Mouse (Mus musculus) Patski (cell line): Measurements from ENCODE around the gene Anxa4. TPM values are rescaled to one million over a fixed set of nuclear protein-coding genes. Genes with fewer than 3 reads are reported as not detected.

Experiments used
- ATAC-seq: fragments of 100-300 bp; one replicate; pipeline ENCODE4 v1.8.0; 2021
- CTCF ChIA-PET: fragments of 350-600 bp; sonication (Branson Sonifier 250); formaldehyde crosslinking; loops from one replicate; lab custom pipeline; 2022; ENCODE audit warnings: inconsistent platforms; lab: Charles Lee
- POLR2A ChIA-PET: fragments of 350-600 bp; sonication (Branson Sonifier 250); formaldehyde crosslinking; loops from one replicate; lab custom pipeline; 2022; ENCODE audit warnings: antibody characterized with exemption, inconsistent platforms; lab: Charles Lee
- DNase-seq: peaks from one replicate; pipeline ENCODE4 v3.0.0-alpha.2; 2011; ENCODE audit warnings: low read depth, low spot score
- H3K27me3 ChIP-seq: fragments of 371-371 bp; one replicate; pipeline ENCODE4 v1.5.1; 2021
- CTCF ChIP-seq: fragments of 100-300 bp; IDR thresholded peaks from one replicate; pipeline ENCODE4 v1.5.1; 2021
- in situ Hi-C: fragments of 300-500 bp; cut with MboI; formaldehyde crosslinking; loops from 3 replicates; pipeline ENCODE4 v1.11.1; 2018; ENCODE audit warnings: low pct_unique_long_range_greater_than_20kb, mixed read lengths
- polyA plus RNA-seq: library from polyadenylated mRNA; unstranded; gene quantifications from one replicate; pipeline ENCODE4 v1.2.3, GENCODE M21; 2021

The Anxa4 gene
- polyA plus RNA-seq, 1 experiment from 2014 or later: 388 TPM

- no peak for DNase-seq
- CTCF ChIA-PET: interaction anchor here (1.7 kb wide), 1 partner anchor 9 kb away, joined by 4 read pairs; no protein-coding TSS in a partner anchor
- H3K27me3 ChIP-seq: no peaks in the 10 kb centered on the region
- POLR2A ChIA-PET: interaction anchor here (0.7 kb wide), 1 partner anchor 9 kb away, joined by 3 read pairs; no protein-coding TSS in a partner anchor
- TF ChIP-seq CTCF: no peak
- in situ Hi-C loops: no loop called here
- ATAC-seq: no peak
These were observed 11.9 kb downstream of the Anxa4 start for GRCm38 (mm10) chr6:86781361-86781957.

DNA sequence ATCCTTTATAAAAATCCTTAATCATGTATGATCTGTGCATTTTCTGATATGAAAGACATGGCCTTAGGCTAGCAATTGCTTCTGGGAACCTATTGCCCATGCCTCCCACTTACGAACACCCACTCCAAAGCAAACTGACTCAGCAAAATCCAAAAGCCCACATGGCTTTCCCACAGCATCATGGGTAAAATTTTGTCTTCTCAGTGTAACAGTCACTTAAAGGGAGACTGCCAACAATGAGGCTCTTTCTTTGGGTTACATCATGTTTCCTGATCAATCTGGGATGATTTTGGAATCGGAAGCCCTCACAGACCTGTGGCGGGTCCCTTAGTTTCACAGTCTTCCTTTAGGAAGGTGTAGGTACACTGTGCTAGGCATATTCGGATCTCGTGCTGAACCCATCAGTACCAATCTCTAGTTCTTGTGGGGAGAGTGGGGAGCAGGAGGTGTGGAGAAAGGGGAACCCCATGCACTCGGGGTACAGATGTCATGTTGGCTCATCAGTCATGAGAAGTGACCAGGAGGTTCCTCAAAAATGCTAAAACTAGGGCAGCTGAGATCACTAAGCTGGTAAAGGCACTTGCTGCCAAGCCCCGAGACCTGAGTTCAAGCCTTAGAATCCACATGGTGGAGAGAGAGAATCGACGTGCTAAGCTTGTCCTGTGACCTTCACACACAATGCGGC is 14.3 kb downstream of the Anxa4 start:
- no peak for DNase-seq
- CTCF ChIA-PET: interaction anchor here (1.8 kb wide), 1 partner anchor 10 kb away, joined by 6 read pairs; no protein-coding TSS in a partner anchor
- in situ Hi-C loops: no loop called here
- POLR2A ChIA-PET: no interaction called here
- no peaks in the 10 kb centered on the region for H3K27me3 ChIP-seq
- ATAC-seq: no peak
- no peak for TF ChIP-seq CTCF

GRCm38 (mm10) chr6:86777181-86777580 is 16.2 kb downstream of the Anxa4 start:
- TF ChIP-seq CTCF: no peak
- CTCF ChIA-PET: interaction anchor here (1.5 to 2.5 kb wide), 3 partner anchors 8 to 29 kb away, joined by 5 to 13 read pairs (median 6); no protein-coding TSS in a partner anchor
- ATAC-seq: no peak
- POLR2A ChIA-PET: interaction anchor here (1.6 kb wide), 1 partner anchor 13 kb away, joined by 3 read pairs; no protein-coding TSS in a partner anchor
- in situ Hi-C loops: no loop called here
- H3K27me3 ChIP-seq: no peaks in the 10 kb centered on the region
- DNase-seq: no peak

GRCm38 (mm10) chr6:86776706-86777071 is 16.7 kb downstream of the Anxa4 start:
- POLR2A ChIA-PET: interaction anchor here (0.5 to 1.6 kb wide), 2 partner anchors 12 to 35 kb away, joined by 3 read pairs; no protein-coding TSS in a partner anchor

DNA sequence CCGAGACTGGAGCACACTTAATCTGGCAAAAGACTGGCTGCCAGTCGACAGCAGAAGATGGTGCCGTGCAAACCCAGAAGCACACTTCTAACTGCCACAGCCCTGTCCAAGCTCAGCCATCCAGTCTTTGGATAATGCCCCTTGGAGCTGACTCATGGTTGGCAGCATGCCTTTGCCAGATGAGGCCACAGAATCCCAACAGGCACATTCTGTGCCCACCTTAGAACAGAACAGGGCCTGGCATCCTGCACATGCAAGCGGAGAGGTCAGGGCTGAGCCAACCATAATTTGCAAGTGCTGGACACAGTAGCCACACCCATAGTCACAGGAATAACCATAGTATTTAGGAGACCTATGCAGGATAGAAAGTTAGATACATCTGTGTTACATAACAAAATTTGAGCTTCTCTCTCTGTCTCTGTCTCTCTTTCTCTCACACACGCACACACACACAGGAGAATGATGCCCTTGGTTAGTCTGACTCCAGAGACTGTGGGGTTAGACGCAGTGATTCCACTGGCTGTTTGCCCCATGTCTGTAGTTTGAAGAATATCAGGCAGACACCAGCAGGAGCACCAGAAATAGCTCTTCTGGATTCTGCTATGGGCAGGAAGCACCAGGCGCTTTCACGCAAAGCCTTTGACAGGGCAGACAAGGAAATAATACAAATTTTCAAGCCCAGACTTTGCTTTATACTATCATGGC is 17.2 kb downstream of the Anxa4 start:
- TF ChIP-seq CTCF: no peak
- H3K27me3 ChIP-seq: no peaks in the 10 kb centered on the region
- no peak for DNase-seq
- POLR2A ChIA-PET: interaction anchor here (0.5 to 1.6 kb wide), 2 partner anchors 12 to 35 kb away, joined by 3 read pairs; no protein-coding TSS in a partner anchor
- CTCF ChIA-PET: interaction anchor here (2.5 kb wide), 1 partner anchor 30 kb away, joined by 13 read pairs; no protein-coding TSS in a partner anchor
- no peak for ATAC-seq
- in situ Hi-C loops: no loop called here

More at GRCm38 (mm10) chr6:86776706-86777071, 16.7 kb downstream of the Anxa4 start:
- CTCF ChIA-PET: interaction anchor here (1.5 to 2.5 kb wide), 2 partner anchors 14 to 30 kb away, joined by 5 to 13 read pairs; no protein-coding TSS in a partner anchor
- in situ Hi-C loops: no loop called here
- no peak for DNase-seq
- no peak for ATAC-seq
- peak; percentile 5 for TF ChIP-seq CTCF
- H3K27me3 ChIP-seq: no peaks in the 10 kb centered on the region

- no peak for TF ChIP-seq CTCF
- POLR2A ChIA-PET: no interaction called here
- ATAC-seq (no peak), DNase-seq (no peak)
- H3K27me3 ChIP-seq: no peaks in the 10 kb centered on the region
- in situ Hi-C loops: no loop called here
- CTCF ChIA-PET: interaction anchor here (1.2 to 1.7 kb wide), 2 partner anchors 10 to 35 kb away, joined by 3 to 5 read pairs; no protein-coding TSS in a partner anchor
These were observed 18.4 kb downstream of the Anxa4 start for GRCm38 (mm10) chr6:86774937-86775336.

- POLR2A ChIA-PET: interaction anchor here (0.6 to 0.7 kb wide), 3 partner anchors 29 to 228 kb away, joined by 3 to 7 read pairs (median 3); no protein-coding TSS in a partner anchor
- TF ChIP-seq CTCF: no peak
- no peak for DNase-seq
- CTCF ChIA-PET: interaction anchor here (1.2 to 1.7 kb wide), 2 partner anchors 11 to 34 kb away, joined by 3 to 5 read pairs; no protein-coding TSS in a partner anchor
- no peak for ATAC-seq
- in situ Hi-C loops: no loop called here
- H3K27me3 ChIP-seq: no peaks in the 10 kb centered on the region
These were observed 19.6 kb downstream of the Anxa4 start for GRCm38 (mm10) chr6:86773830-86774229.

GRCm38 (mm10) chr6:86772631-86773030 is 20.8 kb downstream of the Anxa4 start:
- CTCF ChIA-PET: no interaction called here
- no peak for DNase-seq
- in situ Hi-C loops: no loop called here
- POLR2A ChIA-PET: interaction anchor here (1.0 kb wide), 1 partner anchor 12 kb away, joined by 5 read pairs; no protein-coding TSS in a partner anchor
- no peak for ATAC-seq
- no peaks in the 10 kb centered on the region for H3K27me3 ChIP-seq
- TF ChIP-seq CTCF: peak; percentile 17

GRCm38 (mm10) chr6:86768938-86769337 is 24.4 kb downstream of the Anxa4 start:
- no peak for TF ChIP-seq CTCF
- in situ Hi-C loops: no loop called here
- H3K27me3 ChIP-seq: no peaks in the 10 kb centered on the region
- CTCF ChIA-PET: interaction anchor here (0.8 to 2.0 kb wide), 4 partner anchors 9 to 36 kb away, joined by 3 to 6 read pairs (median 4); no protein-coding TSS in a partner anchor
- ATAC-seq (peak; percentile 41), DNase-seq (peak; percentile 74)
- POLR2A ChIA-PET: interaction anchor here (1.0 to 1.4 kb wide), 2 partner anchors 14 to 22 kb away, joined by 4 to 6 read pairs; no protein-coding TSS in a partner anchor
